ENCODE assay signal across 18 mouse cellular contexts in the genomic region with DNA sequence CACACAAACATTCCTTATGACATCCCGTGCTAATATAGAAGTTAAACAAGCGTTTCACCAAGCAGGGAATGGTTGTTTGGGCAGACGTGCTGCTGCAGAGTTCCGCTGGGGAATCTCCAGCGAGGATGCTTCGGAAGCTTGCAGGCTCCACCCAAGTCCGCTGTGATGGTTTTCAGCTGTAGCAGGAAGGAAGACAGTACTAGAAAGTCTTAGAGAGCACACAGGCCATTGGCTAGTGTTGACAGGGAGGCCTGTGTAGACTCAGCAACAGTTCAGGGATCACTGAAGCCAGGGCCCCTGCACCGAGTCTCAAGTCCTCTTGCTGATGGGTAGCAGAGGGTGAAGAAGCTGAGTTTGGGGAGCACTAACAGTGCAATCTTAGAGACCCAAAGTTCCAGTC.
A peak's percentile ranks its signal among the peaks of the same experiment; 100 is the strongest.
DNase-seq lines count a peak whose midpoint lies in the region; ATAC-seq lines count a peak whose summit lies in the region.
"Had no signal": no experiment of that assay in that cellular context is flagged by ENCODE, and none has a peak within 500 bp of the region (broad histone marks: within the 10 kb centered on the region; RNA-seq: fewer than 3 reads in every experiment).

No protein-coding gene starts in this region.

- ATAC-seq in intestine, embryonic 14.5 days (replicated peaks; ENCODE audit: low FRiP score, low TSS enrichment, low read depth) = peak; percentile 43
- ATAC-seq: forebrain, embryonic 15.5 days; hindbrain, embryonic 16.5 days; midbrain, embryonic 15.5 days had no signal

- H3K4me1 ChIP-seq in heart, embryonic 10.5 days = peaks cover 12% of the 10 kb centered on the region; the same call in 1 of the 2 replicates
- 0 out of 2 replicates have a peak, but pooled peaks cover 2% of the 10 kb centered on the region for H3K4me1 ChIP-seq in intestine, embryonic 14.5 days (replicated peaks; ENCODE audit: control insufficient read depth, insufficient read depth, low read length)
- no peaks in the 10 kb centered on the region for H3K4me1 ChIP-seq in limb, embryonic 10.5 days
- H3K4me1 ChIP-seq: embryonic facial prominence, embryonic 15.5 days; forebrain, embryonic 15.5 days; limb, embryonic 12.5 days; midbrain, embryonic 15.5 days; neural tube, embryonic 12.5 days had no signal

- H3K36me3 ChIP-seq in heart, embryonic 10.5 days = no peaks in the 10 kb centered on the region
- H3K36me3 ChIP-seq in intestine, embryonic 14.5 days (ENCODE audit: control insufficient read depth, insufficient read depth, low read length) = no peaks in the 10 kb centered on the region
- no peaks in the 10 kb centered on the region for H3K36me3 ChIP-seq in limb, embryonic 10.5 days
- H3K36me3 ChIP-seq: embryonic facial prominence, embryonic 15.5 days; forebrain, embryonic 15.5 days; limb, embryonic 12.5 days; midbrain, embryonic 15.5 days; neural tube, embryonic 12.5 days had no signal

- no peak overlapping the region for H3K9ac ChIP-seq in intestine, embryonic 14.5 days (ENCODE audit: low read length)
- H3K9ac ChIP-seq: embryonic facial prominence, embryonic 15.5 days; forebrain, embryonic 15.5 days; limb, embryonic 12.5 days; midbrain, embryonic 15.5 days; neural tube, embryonic 12.5 days had no signal

- H3K4me2 ChIP-seq in intestine, embryonic 14.5 days (ENCODE audit: low read length) = peak overlapping the region; percentile 1; the same call in 1 of the 2 replicates
- H3K4me2 ChIP-seq: embryonic facial prominence, embryonic 15.5 days; forebrain, embryonic 15.5 days; limb, embryonic 12.5 days; midbrain, embryonic 15.5 days; neural tube, embryonic 12.5 days had no signal

- 30% methylated on average over 8 of the region's 8 CpGs for WGBS in heart, embryonic 10.5 days
- WGBS in intestine, embryonic 14.5 days = 26% methylated on average over 8 of the region's 8 CpGs
- WGBS in limb, embryonic 10.5 days = 76% methylated on average over 8 of the region's 8 CpGs

- DNase-seq in kidney, postnatal 10 days = peak; percentile 60
- no peak for DNase-seq in kidney, postnatal 36 days
- DNase-seq in heart, embryonic 10.5 days (ENCODE audit: low spot score) = peak; percentile 89
- DNase-seq in intestine, embryonic 14.5 days (ENCODE audit: low spot score) = peak; percentile 64
- DNase-seq in lung, postnatal 36 days = peak; percentile 62
- no peak for DNase-seq in ovary, postnatal 10 days (ENCODE audit: low spot score)
- no peak for DNase-seq in limb, embryonic 10.5 days (ENCODE audit: low spot score)
- DNase-seq in cerebellum, adult 11 months = no peak
- DNase-seq: B cell, adult 2 months; gastrocnemius, postnatal 10 days; thymus, postnatal 14 days had no signal

- no peaks in the 10 kb centered on the region for H3K9me3 ChIP-seq in heart, embryonic 10.5 days
- no peaks in the 10 kb centered on the region for H3K9me3 ChIP-seq in intestine, embryonic 14.5 days (ENCODE audit: control insufficient read depth, low read length)
- H3K9me3 ChIP-seq in limb, embryonic 10.5 days (replicated peaks) = no peaks in the 10 kb centered on the region
- H3K9me3 ChIP-seq: embryonic facial prominence, embryonic 15.5 days; forebrain, embryonic 15.5 days; limb, embryonic 12.5 days; midbrain, embryonic 15.5 days; neural tube, embryonic 12.5 days had no signal

- H3K4me3 ChIP-seq in heart, embryonic 10.5 days = no peak overlapping the region
- no peak overlapping the region for H3K4me3 ChIP-seq in intestine, embryonic 14.5 days (ENCODE audit: low read depth, low read length)
- no peak overlapping the region for H3K4me3 ChIP-seq in limb, embryonic 10.5 days
- H3K4me3 ChIP-seq: embryonic facial prominence, embryonic 15.5 days; forebrain, embryonic 15.5 days; limb, embryonic 12.5 days; midbrain, embryonic 15.5 days; neural tube, embryonic 12.5 days had no signal

- no peaks in the 10 kb centered on the region for H3K27me3 ChIP-seq in heart, embryonic 10.5 days (ENCODE audit: insufficient read depth, poor library complexity, severe bottlenecking)
- no peaks in the 10 kb centered on the region for H3K27me3 ChIP-seq in intestine, embryonic 14.5 days (replicated peaks; ENCODE audit: control insufficient read depth, insufficient read depth, low read length)
- no peaks in the 10 kb centered on the region for H3K27me3 ChIP-seq in limb, embryonic 10.5 days (ENCODE audit: low read depth, poor library complexity, severe bottlenecking)
- H3K27me3 ChIP-seq: embryonic facial prominence, embryonic 15.5 days; forebrain, embryonic 15.5 days; limb, embryonic 12.5 days; midbrain, embryonic 15.5 days; neural tube, embryonic 12.5 days had no signal

- no peak overlapping the region for H3K27ac ChIP-seq in heart, embryonic 10.5 days
- peak overlapping the region; percentile 64 for H3K27ac ChIP-seq in intestine, embryonic 14.5 days (ENCODE audit: low read depth)
- H3K27ac ChIP-seq in limb, embryonic 10.5 days = no peak overlapping the region
- H3K27ac ChIP-seq: embryonic facial prominence, embryonic 15.5 days; forebrain, embryonic 15.5 days; limb, embryonic 12.5 days; macrophage; midbrain, embryonic 15.5 days; neural tube, embryonic 12.5 days had no signal

Comparison
In these comparisons a context has a peak if more than half of its experiments do, and no peak if none do; other contexts are left out.
1. DNase-seq: peak in kidney, postnatal 10 days (single experiment), heart, embryonic 10.5 days (single experiment), intestine, embryonic 14.5 days (single experiment) and lung, postnatal 36 days (single experiment); none in kidney, postnatal 36 days (0 of 2), ovary, postnatal 10 days (single experiment), limb, embryonic 10.5 days (single experiment) and cerebellum, adult 11 months (single experiment).